Mouse (Mus musculus): ENCODE data around the gene Ubr4.

DNA sequence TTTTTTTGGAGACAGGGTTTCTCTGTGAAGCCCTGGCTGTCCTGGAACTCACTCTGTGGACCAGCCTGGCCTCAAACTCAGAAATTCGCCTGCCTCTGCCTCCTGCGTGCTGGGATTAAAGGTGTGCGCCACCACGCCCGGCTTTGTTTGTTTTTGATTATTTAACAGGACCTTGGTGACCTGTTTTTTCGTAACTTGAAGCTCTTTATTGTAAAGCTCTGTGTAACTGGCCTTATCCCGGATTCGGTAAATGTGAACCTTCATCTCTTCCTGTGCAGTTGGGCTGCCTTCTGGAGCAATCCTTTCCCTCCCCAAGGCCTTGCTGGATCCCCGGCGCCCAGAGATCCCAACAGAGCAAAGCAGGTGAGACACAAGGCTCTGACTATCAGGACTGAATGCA is 21.1 kb downstream of the Ubr4 start:
- TF ChIP-seq POLR2A (IDR thresholded peaks at IDR 0.05; ENCODE audit: insufficient read length, low read depth): no peak
- TF ChIP-seq MAX (IDR thresholded peaks at IDR 0.05; ENCODE audit: low read depth): no peak
- no peak for TF ChIP-seq MYOG (IDR thresholded peaks at IDR 0.05; ENCODE audit: control insufficient read depth in 1 of 3, insufficient read depth in 1 of 3, insufficient read length in 2 of 3, low read depth in 2 of 3)
- no peak for TF ChIP-seq MYOD1 (IDR thresholded peaks at IDR 0.05; ENCODE audit: control insufficient read depth in 1 of 3, insufficient read length in 2 of 3, low read depth in 2 of 3)
- TF ChIP-seq USF1 (IDR thresholded peaks at IDR 0.05; ENCODE audit: low read depth): no peak
- no peak for TF ChIP-seq TCF12 (IDR thresholded peaks at IDR 0.05; ENCODE audit: insufficient read depth, poor library complexity, severe bottlenecking)
- TF ChIP-seq POLR2AphosphoS2 (IDR thresholded peaks at IDR 0.05; ENCODE audit: insufficient read length, low read depth): no peak
- no peak for TF ChIP-seq SRF (IDR thresholded peaks at IDR 0.05; ENCODE audit: control insufficient read depth, insufficient read length, low read depth)
- no peak for TF ChIP-seq E2F4 (IDR thresholded peaks at IDR 0.05; ENCODE audit: insufficient read depth)
- TF ChIP-seq CEBPB (IDR thresholded peaks at IDR 0.05; ENCODE audit: insufficient read depth, poor library complexity, severe bottlenecking): no peak
